Mouse (Mus musculus): Measurements from ENCODE around the gene Tanc2. TPM values are rescaled to one million over a fixed set of nuclear protein-coding genes. Genes with fewer than 3 reads are reported as not detected.

Tanc2 gene
- polyA plus RNA-seq, 2 experiments, result 0.66 to 0.89 TPM

DNA sequence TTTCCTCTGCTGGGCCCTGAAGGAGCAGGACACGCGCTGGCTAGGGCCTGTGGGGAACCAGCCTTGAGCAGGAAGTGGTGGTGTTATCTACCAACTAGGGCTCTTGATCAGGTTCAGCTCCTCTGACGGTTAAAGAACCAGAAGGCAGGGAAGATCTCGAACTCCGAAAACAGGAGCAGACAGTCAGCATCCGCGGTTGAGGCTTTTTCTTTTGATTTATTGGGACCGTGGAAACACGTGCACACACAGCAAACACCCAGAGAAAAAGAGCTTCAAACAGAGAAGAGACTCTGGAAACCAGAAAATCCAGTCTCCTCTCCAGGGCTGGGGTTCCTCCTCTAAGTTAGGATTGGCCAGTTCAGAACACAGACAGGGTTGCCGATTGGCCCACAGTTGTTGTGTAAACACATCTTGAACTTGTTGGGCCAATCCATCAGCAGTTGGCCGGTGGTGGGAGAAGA lies 356.9 kb downstream of the Tanc2 start:
- peaks cover 11% of the 10 kb centered on the region for H3K27me3 ChIP-seq (ENCODE audit: control insufficient read depth, insufficient read depth, low read length)
- H3K4me3 ChIP-seq (ENCODE audit: insufficient read depth in 1 of 2, low read depth in 2 of 2, low read length in 2 of 2), result no peak overlapping the region
- no peaks in the 10 kb centered on the region for H3K9me3 ChIP-seq (ENCODE audit: control insufficient read depth, low read length)
- H3K9ac ChIP-seq (replicated peaks), result no peak overlapping the region
- peak; percentile 47; the same call in 1 of the 2 replicates for ATAC-seq (ENCODE audit: insufficient read depth)
- H3K4me2 ChIP-seq (ENCODE audit: low read depth), result 0 out of 2 replicates have a peak overlapping the region, but pooled peaks have one; percentile 1
- peaks cover 0 to 12% of the 10 kb centered on the region in 2 experiments; a peak in 3 of 4 replicates for H3K4me1 ChIP-seq (replicated peaks; ENCODE audit: control insufficient read depth in 2 of 2, insufficient read depth in 2 of 2, low read length in 1 of 2)
- 8% methylated on average over 11 of the region's 11 CpGs for WGBS (ENCODE audit: insufficient replicate concordance)
- DNase-seq (ENCODE audit: low read depth in 3 of 3, low spot score in 3 of 3), result no peak
- H3K27ac ChIP-seq, result no peak overlapping the region
- TF ChIP-seq CTCF (IDR thresholded peaks at IDR 0.05; ENCODE audit: low read depth) (no peak), EP300 (IDR thresholded peaks at IDR 0.05; ENCODE audit: low read depth) (no peak)
- H3K36me3 ChIP-seq (replicated peaks; ENCODE audit: control insufficient read depth, insufficient read depth, low read depth), result no peaks in the 10 kb centered on the region

DNA sequence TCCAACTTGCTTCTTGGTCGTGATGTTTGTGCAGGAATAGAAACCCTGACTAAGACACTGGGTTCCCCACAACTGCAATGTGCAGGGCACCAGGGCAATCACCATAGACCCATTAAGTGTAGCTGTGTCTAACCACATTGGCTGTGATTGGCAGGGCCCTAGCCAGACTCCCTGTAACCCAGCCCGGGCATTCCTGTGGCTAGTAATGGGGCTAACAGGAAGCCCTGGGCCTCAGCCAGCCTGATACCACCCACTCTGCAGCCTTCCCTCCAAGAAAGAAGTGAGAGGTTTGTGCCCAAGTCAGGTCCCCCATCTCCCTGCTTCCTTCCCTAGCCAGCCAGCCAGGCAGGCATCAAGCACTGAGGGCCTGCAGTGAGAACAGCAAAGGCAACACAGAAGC lies 358.5 kb downstream of the Tanc2 start:
- TF ChIP-seq CTCF (IDR thresholded peaks at IDR 0.05; ENCODE audit: low read depth), result no peak
- Histone ChIP-seq H3K27me3 (ENCODE audit: control insufficient read depth, insufficient read depth, low read length) (peaks cover 10% of the 10 kb centered on the region), H3K9ac (replicated peaks) (no peak overlapping the region), H3K9me3 (ENCODE audit: control insufficient read depth, low read length) (no peaks in the 10 kb centered on the region), H3K36me3 (replicated peaks; ENCODE audit: control insufficient read depth, insufficient read depth, low read depth) (no peaks in the 10 kb centered on the region), H3K4me1 (replicated peaks; ENCODE audit: control insufficient read depth in 2 of 2, insufficient read depth in 2 of 2, low read length in 1 of 2) (peaks cover 0 to 9% of the 10 kb centered on the region in 2 experiments; a peak in 3 of 4 replicates), H3K4me3 (ENCODE audit: insufficient read depth in 1 of 2, low read depth in 2 of 2, low read length in 2 of 2) (no peak overlapping the region), H3K27ac (no peak overlapping the region), H3K4me2 (ENCODE audit: low read depth) (no peak overlapping the region)
- 13% methylated on average over 2 of the region's 2 CpGs for WGBS (ENCODE audit: insufficient replicate concordance)
- ATAC-seq (ENCODE audit: insufficient read depth) (no peak), DNase-seq (ENCODE audit: low read depth in 3 of 3, low spot score in 3 of 3) (no peak)

DNA sequence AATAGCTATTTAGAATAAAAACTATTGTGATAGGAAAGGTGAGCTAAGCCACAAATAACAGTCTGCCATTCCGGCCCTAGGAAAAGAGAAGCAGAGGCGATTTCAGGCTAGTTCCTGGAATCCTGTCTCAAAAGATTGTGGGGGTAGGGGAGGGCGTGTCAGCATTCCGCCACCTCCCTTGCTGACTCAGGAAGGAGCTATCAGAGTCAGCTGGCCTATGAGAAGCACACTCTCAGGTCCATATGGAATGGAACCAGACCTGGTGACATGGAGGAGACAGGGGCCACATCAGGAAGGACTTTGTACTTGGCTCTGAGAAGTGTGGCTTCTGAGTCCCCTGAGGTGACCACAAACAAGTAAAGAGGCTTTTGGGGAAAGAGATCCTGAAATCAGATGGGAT lies 360.7 kb downstream of the Tanc2 start:
- Histone ChIP-seq H3K4me3 (ENCODE audit: insufficient read depth in 1 of 2, low read depth in 2 of 2, low read length in 2 of 2) (no peak overlapping the region), H3K9ac (replicated peaks) (no peak overlapping the region), H3K27ac (no peak overlapping the region), H3K4me1 (replicated peaks; ENCODE audit: control insufficient read depth in 2 of 2, insufficient read depth in 2 of 2, low read length in 1 of 2) (peaks cover 0 to 4% of the 10 kb centered on the region in 2 experiments; a peak in 2 of 4 replicates), H3K27me3 (ENCODE audit: control insufficient read depth, insufficient read depth, low read length) (no peaks in the 10 kb centered on the region), H3K9me3 (ENCODE audit: control insufficient read depth, low read length) (no peaks in the 10 kb centered on the region), H3K4me2 (ENCODE audit: low read depth) (no peak overlapping the region), H3K36me3 (replicated peaks; ENCODE audit: control insufficient read depth, insufficient read depth, low read depth) (no peaks in the 10 kb centered on the region)
- 39% methylated on average over 4 of the region's 4 CpGs for whole genome bisulfite sequencing (ENCODE audit: insufficient replicate concordance)
- ATAC-seq (ENCODE audit: insufficient read depth) (no peak), DNase-seq (ENCODE audit: low read depth in 3 of 3, low spot score in 3 of 3) (no peak)
- TF ChIP-seq EP300 (IDR thresholded peaks at IDR 0.05; ENCODE audit: low read depth) (no peak), CTCF (IDR thresholded peaks at IDR 0.05; ENCODE audit: low read depth) (no peak)

DNA sequence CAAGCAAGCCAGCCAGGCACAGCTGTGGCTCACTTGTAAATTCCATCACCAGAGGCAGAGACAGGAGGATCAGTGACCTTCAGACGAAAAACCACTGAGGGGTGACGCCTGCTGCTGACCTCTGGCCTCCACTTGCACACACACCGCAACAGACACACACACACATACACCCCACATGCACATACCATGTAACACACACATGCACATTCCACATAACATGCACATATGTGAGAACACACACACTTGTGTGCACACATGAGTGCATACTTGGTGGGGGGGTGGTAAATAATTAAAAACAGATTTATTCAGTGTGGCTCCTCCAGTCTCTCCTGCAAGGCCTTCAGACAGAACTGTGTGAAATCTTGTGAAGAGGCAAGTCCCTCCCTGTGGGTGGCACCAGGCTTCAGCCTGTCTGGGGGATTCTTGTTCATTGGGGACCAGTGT lies 361.8 kb downstream of the Tanc2 start:
- no peak for DNase-seq (ENCODE audit: low read depth in 3 of 3, low spot score in 3 of 3)
- ATAC-seq (ENCODE audit: insufficient read depth), result no peak

DNA sequence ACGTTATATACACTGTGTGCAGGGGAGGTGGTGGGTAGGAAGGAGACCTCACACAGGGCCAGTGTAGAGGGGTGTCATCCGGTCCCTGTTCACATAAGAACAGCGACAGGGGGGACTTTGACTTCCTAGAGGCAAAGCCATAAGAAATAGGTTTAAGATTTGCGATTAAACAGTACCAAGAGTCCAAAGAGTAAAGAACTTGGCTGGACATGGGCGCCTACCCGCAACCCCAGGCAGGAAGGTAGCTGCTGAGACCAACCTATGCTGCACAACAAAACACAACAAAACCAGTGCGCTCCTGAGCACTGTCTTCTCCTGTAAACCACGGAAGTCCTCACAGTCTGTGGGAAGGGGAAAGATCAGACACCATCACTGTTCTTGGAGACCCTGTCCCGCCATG lies 362.3 kb downstream of the Tanc2 start:
- Histone ChIP-seq H3K36me3 (replicated peaks; ENCODE audit: control insufficient read depth, insufficient read depth, low read depth) (no peaks in the 10 kb centered on the region), H3K4me3 (ENCODE audit: insufficient read depth in 1 of 2, low read depth in 2 of 2, low read length in 2 of 2) (no peak overlapping the region), H3K27ac (no peak overlapping the region), H3K4me1 (replicated peaks; ENCODE audit: control insufficient read depth in 2 of 2, insufficient read depth in 2 of 2, low read length in 1 of 2) (no peaks in the 10 kb centered on the region), H3K9ac (replicated peaks) (no peak overlapping the region), H3K4me2 (ENCODE audit: low read depth) (no peak overlapping the region), H3K9me3 (ENCODE audit: control insufficient read depth, low read length) (no peaks in the 10 kb centered on the region), H3K27me3 (ENCODE audit: control insufficient read depth, insufficient read depth, low read length) (no peaks in the 10 kb centered on the region)
- TF ChIP-seq EP300 (IDR thresholded peaks at IDR 0.05; ENCODE audit: low read depth) (no peak), CTCF (IDR thresholded peaks at IDR 0.05; ENCODE audit: low read depth) (no peak)
- ATAC-seq (ENCODE audit: insufficient read depth), result no peak
- DNase-seq (ENCODE audit: low read depth in 3 of 3, low spot score in 3 of 3), result no peak
- WGBS (ENCODE audit: insufficient replicate concordance), result 60% methylated on average over 9 of the region's 9 CpGs

More for the DNA sequence above, 361.8 kb downstream of the Tanc2 start:
- Histone ChIP-seq H3K4me1 (replicated peaks; ENCODE audit: control insufficient read depth in 2 of 2, insufficient read depth in 2 of 2, low read length in 1 of 2) (no peaks in the 10 kb centered on the region), H3K4me3 (ENCODE audit: insufficient read depth in 1 of 2, low read depth in 2 of 2, low read length in 2 of 2) (no peak overlapping the region), H3K36me3 (replicated peaks; ENCODE audit: control insufficient read depth, insufficient read depth, low read depth) (no peaks in the 10 kb centered on the region), H3K27ac (no peak overlapping the region), H3K9ac (replicated peaks) (no peak overlapping the region), H3K9me3 (ENCODE audit: control insufficient read depth, low read length) (no peaks in the 10 kb centered on the region), H3K27me3 (ENCODE audit: control insufficient read depth, insufficient read depth, low read length) (no peaks in the 10 kb centered on the region), H3K4me2 (ENCODE audit: low read depth) (no peak overlapping the region)
- WGBS (ENCODE audit: insufficient replicate concordance), result 53% methylated on average over 3 of the region's 3 CpGs
- TF ChIP-seq CTCF (IDR thresholded peaks at IDR 0.05; ENCODE audit: low read depth) (no peak), EP300 (IDR thresholded peaks at IDR 0.05; ENCODE audit: low read depth) (no peak)

Measured in liver, embryonic 14.5 days (tissue).